Mouse (Mus musculus) gastrocnemius, adult 2 months (tissue): ENCODE data around the gene Otop2. TPM values are rescaled to one million over a fixed set of nuclear protein-coding genes. Genes with fewer than 3 reads are reported as not detected.

Source experiments
- DNase-seq: peaks from one replicate; pipeline ENCODE4 v3.0.0; 2022
- H3K27ac ChIP-seq: fragments of 200-600 bp; 2 replicates; pipeline ENCODE4 v1.8.1; 2022; ENCODE audit warnings: mild to moderate bottlenecking
- H3K4me3 ChIP-seq: fragments of 200-600 bp; 2 replicates; pipeline ENCODE4 v1.8.1; 2022; ENCODE audit warnings: mild to moderate bottlenecking, moderate library complexity
- CTCF ChIP-seq: fragments of 200-600 bp; IDR thresholded peaks from 2 replicates; pipeline ENCODE4 v1.8.1; 2022; ENCODE audit warnings: antibody characterized with exemption, mild to moderate bottlenecking, moderate library complexity
- intact Hi-C: fragments of 180-260 bp; cut with DNase I; formaldehyde crosslinking; loops from one replicate; pipeline ENCODE4 v1.15.1; 2025
- total RNA-seq, 2 experiments: library from RNA; stranded (reverse); gene quantifications; 2 replicates each; pipeline ENCODE4 v1.2.3; 2021

The Otop2 gene
- total RNA-seq, 2 experiments from 2014 or later, result not detected

DNA sequence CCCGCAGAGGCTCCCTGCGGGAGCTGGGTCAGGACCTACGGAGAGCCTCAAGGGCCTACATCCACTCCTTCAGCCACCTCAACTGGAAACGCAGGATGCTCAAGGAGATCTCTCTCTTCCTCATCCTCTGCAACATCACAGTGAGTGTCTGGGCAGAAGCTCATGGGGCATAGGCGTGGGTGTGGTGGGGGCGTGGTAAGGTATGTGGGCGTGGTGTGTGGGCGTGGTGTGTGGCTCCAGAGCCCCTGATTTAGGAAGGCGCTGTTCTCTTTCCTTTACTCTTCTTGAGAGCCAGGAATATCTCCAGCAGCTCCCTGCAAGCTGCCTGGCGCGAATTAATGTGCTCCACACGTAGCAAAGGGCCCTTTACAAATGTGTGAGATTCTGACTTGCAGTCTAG is 38.0 kb downstream of the Otop2 start:
- Histone ChIP-seq H3K4me3 (no peak overlapping the region), H3K27ac (no peak overlapping the region)
- intact Hi-C loops, result no loop called here
- no peak for TF ChIP-seq CTCF
- no peak for DNase-seq

- TF ChIP-seq CTCF, result no peak
- Histone ChIP-seq H3K27ac (no peak overlapping the region), H3K4me3 (no peak overlapping the region)
- DNase-seq, result no peak
- intact Hi-C loops, result no loop called here
Observed at GRCm38 (mm10) chr11:115345515-115345914, 38.6 kb downstream of the Otop2 start.

DNA sequence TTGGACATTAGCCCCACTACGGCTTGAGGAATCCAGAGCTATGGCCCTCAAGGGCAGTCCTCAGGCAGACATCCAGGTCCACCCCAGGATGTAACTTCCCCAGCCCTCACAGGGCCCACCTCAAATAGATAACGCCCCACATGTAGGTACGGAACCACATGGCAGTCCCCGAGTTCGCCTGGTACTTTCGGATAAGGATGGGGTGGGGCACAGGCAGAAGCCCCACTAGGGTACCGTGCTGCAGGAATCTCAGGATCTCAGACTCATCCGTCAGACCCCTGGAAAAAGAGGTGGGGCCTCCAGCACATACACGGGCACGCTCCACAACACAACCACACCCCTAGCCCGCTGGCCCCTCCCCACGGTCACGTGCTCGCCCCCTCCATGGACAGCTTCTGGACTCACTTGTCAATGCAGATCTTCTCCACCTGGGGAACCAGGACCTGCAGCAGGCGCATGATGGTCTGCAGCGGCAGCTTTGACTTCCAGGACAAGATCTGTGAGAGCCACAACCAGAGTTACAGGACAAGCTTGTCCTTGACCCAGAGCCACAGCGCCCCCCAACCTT is 41.8 kb downstream of the Otop2 start:
- intact Hi-C loops, result no loop called here
- TF ChIP-seq CTCF, result no peak
- H3K27ac ChIP-seq, result no peak overlapping the region
- no peak for DNase-seq
- no peak overlapping the region for H3K4me3 ChIP-seq

DNA sequence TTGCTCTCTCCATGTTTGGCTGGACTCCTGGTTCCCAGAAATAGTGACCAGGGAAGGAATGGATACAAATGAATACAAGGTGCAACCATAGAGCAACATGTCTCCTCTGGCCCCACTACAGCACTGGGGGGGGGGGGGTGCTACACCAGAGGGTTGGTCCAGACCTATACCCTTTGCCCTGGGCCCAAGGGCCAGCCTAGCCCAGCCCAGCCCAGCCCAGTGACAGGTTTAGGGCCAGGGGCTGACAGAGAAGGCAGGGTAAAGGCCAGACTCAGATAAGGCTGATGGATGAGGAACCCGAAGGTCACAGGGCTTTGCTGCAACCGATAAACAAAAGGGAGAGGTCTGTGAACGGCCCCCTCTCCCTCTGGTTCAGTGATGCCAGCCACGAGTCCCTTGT is 43.0 kb downstream of the Otop2 start:
- intact Hi-C loops, result no loop called here
- DNase-seq, result no peak

DNA sequence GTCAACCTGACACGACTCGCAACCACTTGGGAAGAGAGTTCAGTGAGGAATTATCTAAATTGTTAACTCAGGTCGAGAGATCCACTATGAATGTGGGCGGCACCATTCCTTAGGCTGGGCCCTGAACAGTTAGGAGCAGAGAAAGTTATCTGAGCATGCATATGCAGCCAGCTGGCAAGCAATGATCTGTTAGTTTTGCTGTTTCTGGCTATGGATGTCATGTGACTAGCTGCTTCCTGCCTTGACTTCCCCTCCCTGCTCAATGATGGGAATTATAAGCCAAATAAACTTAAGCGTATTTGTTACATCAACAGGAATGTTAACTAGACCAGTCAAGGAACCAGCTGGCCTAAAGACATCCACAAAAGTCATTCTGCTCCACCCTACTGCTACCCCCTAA is 46.4 kb downstream of the Otop2 start:
- Histone ChIP-seq H3K27ac (no peak overlapping the region), H3K4me3 (no peak overlapping the region)
- intact Hi-C loops, result no loop called here
- no peak for TF ChIP-seq CTCF
- DNase-seq, result no peak

More for the DNA sequence above, 43.0 kb downstream of the Otop2 start:
- Histone ChIP-seq H3K4me3 (no peak overlapping the region), H3K27ac (no peak overlapping the region)
- no peak for TF ChIP-seq CTCF

DNA sequence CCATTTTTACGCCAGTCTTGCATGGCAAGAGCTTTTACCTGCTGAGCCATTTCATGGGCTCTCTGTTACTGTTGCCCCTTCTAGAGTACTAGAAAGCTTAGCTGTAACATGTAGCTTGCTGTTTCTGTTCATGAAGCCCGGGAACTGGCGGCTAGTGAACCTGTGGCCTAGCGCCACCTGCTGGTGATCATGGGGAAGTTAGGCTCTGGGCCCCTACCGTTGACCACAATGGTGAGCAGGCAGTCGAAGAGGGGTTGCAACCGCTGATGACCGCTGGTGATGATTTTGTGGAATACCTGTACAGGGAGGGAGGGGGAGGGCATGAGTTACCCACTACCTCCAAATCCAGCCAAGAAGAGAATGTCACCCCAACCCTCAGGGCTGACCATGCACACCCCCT is 47.2 kb downstream of the Otop2 start:
- DNase-seq, result peak; percentile 76
- intact Hi-C loops, result loop anchor here (1.0 kb wide), 1 partner anchor 32 kb away; the partner anchor contains the start of gene Ush1g
- peak; percentile 93 for TF ChIP-seq CTCF
- Histone ChIP-seq H3K4me3 (no peak overlapping the region), H3K27ac (no peak overlapping the region)

- Histone ChIP-seq H3K4me3 (no peak overlapping the region), H3K27ac (no peak overlapping the region)
- DNase-seq, result peak; percentile 75
- TF ChIP-seq CTCF, result peak; percentile 74
- intact Hi-C loops, result loop anchor here (2.0 to 5.0 kb wide), 2 partner anchors 69 to 116 kb away; partner anchors contain the start of gene Armc7
Observed at GRCm38 (mm10) chr11:115358468-115358867, 51.5 kb downstream of the Otop2 start.

GRCm38 (mm10) chr11:115359293-115359692 is 52.3 kb downstream of the Otop2 start:
- TF ChIP-seq CTCF, result no peak
- 0 out of 2 replicates have a peak overlapping the region, but pooled peaks have one; percentile 16 for H3K27ac ChIP-seq
- no peak for DNase-seq
- intact Hi-C loops, result loop anchor here (2.0 to 5.0 kb wide), 2 partner anchors 68 to 116 kb away; partner anchors contain the start of gene Armc7
- H3K4me3 ChIP-seq, result no peak overlapping the region

DNA sequence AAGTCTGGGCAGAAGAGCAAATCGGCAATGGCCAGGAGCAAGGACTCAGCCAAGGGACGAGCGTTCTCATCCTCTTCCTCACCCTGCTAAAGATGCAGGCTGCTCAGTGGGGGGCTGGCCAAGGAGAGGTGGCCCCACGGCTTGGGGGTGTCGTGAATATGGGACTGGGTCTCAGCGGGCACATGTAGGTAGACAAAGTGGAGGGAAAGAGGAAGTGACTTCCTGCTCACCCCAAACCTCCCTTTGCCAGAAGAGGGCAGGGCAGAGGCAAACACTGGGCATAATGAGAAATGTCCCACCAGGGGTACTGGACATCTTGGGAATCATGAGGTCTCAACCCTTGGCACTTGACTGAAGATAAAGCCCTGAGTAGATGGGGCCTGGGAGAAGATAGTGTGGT is 52.8 kb downstream of the Otop2 start:
- no peak for TF ChIP-seq CTCF
- intact Hi-C loops, result loop anchor here (2.0 to 5.0 kb wide), 2 partner anchors 68 to 115 kb away; partner anchors contain the start of gene Armc7
- no peak for DNase-seq
- Histone ChIP-seq H3K27ac (0 out of 2 replicates have a peak overlapping the region, but pooled peaks have one; percentile 16), H3K4me3 (no peak overlapping the region)

- no peak for TF ChIP-seq CTCF
- Histone ChIP-seq H3K4me3 (no peak overlapping the region), H3K27ac (no peak overlapping the region)
- DNase-seq, result no peak
- intact Hi-C loops, result no loop called here
Observed at GRCm38 (mm10) chr11:115364136-115364535, 57.2 kb downstream of the Otop2 start.

DNA sequence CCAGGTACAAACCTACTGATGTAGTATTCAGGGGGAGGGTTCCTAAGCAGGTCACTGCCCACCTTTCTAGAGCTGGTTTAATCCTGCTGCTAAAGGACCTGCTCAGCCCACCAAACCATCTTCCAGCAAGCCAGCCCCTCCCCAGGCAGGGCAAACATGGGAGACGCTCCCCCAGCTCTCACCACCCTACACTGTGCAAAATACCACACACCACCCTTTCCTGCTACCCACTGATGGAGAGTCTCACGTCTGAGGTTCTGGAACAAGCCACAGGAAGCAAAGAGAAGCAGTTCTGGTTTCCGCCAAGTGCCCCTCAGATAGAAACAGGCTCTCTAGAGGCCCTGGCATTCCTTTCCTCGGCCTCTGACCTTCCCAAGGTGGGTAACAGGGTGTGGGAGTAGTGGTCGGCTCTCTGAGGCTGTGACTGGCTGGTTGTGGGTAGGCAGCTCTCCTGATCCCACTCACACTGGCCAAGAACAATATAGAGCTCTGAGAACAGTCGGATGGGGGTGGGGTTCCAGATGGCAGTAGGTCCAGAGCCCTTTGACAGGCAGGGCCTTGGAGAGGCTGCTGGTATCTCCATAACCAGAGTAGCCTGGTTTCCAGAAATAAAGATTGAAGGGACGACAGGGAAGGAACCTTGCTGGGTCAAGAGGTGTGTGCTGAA is 59.2 kb downstream of the Otop2 start:
- TF ChIP-seq CTCF, result no peak
- Histone ChIP-seq H3K27ac (peak overlapping the region; percentile 25; the same call in 1 of the 2 replicates), H3K4me3 (peak overlapping the region; percentile 86)
- intact Hi-C loops, result no loop called here
- no peak for DNase-seq

- DNase-seq, result no peak
- intact Hi-C loops, result no loop called here
- TF ChIP-seq CTCF, result no peak
- Histone ChIP-seq H3K4me3 (peak overlapping the region; percentile 86), H3K27ac (peak overlapping the region; percentile 72)
Observed at GRCm38 (mm10) chr11:115366706-115367394, 59.9 kb downstream of the Otop2 start.

- no peak for TF ChIP-seq CTCF
- intact Hi-C loops, result no loop called here
- DNase-seq, result peak; percentile 86
- Histone ChIP-seq H3K4me3 (peak within 1 kb of the TSS; percentile 86), H3K27ac (peak within 1 kb of the TSS; percentile 72)
Observed at GRCm38 (mm10) chr11:115367395-115367944, 60.5 kb downstream of the Otop2 start, which contains the start of gene Hid1. Gene Hid1 (minus strand): TSS chr11:115367756.
